25 mouse cellular contexts compared by ENCODE assay signal in genomic region chr9:31859446-31859845, GRCm38 (mm10). TPM values are rescaled to one million over a fixed set of nuclear protein-coding genes. Genes with fewer than 3 reads are reported as not detected.
"Had no signal": no experiment of that assay in that cellular context is flagged by ENCODE, and none has a peak within 500 bp of the region (broad histone marks: within the 10 kb centered on the region; RNA-seq: fewer than 3 reads in every experiment).

No protein-coding gene starts in this region.

- H3K36me3 ChIP-seq: heart, embryonic 10.5 days; heart, embryonic 12.5 days; hindbrain, embryonic 13.5 days; hindbrain, embryonic 15.5 days; kidney, embryonic 15.5 days; limb, embryonic 12.5 days; liver, embryonic 13.5 days had no signal

- H3K4me3 ChIP-seq: liver, embryonic 13.5 days had no signal

- H3K27ac ChIP-seq: hindbrain, embryonic 13.5 days; hindbrain, embryonic 15.5 days; hindbrain, postnatal 0 days; kidney, embryonic 15.5 days; kidney, postnatal 0 days; limb, embryonic 12.5 days; liver, embryonic 13.5 days had no signal

- H3K9ac ChIP-seq: heart, embryonic 12.5 days; kidney, embryonic 15.5 days; liver, embryonic 13.5 days had no signal

- H3K4me1 ChIP-seq: heart, embryonic 12.5 days; liver, embryonic 13.5 days had no signal

- DNase-seq: gastrocnemius, postnatal 14 days; gastrocnemius, postnatal 36 days; heart, adult 18-20 months; heart, postnatal 36 days; kidney, adult 11 months; kidney, adult 2 months; kidney, adult 9 months; kidney, postnatal 25 days; layer of hippocampus, adult 9-11 months; layer of hippocampus, postnatal 36 days; liver, embryonic 13.5 days had no signal

- H3K9me3 ChIP-seq: heart, embryonic 10.5 days; heart, embryonic 12.5 days; hindbrain, embryonic 13.5 days; hindbrain, embryonic 15.5 days; kidney, embryonic 15.5 days; limb, embryonic 12.5 days; liver, embryonic 13.5 days had no signal

RNA-seq across cellular contexts. Expression of gene Barx2, which starts 53.8 kb away (rescaled TPM):
- total RNA-seq: heart, postnatal 10 days; heart, postnatal 36 days; hematopoietic stem cell, adult 5-6 weeks had no signal
- polyA plus RNA-seq: heart, embryonic 12.5 days; heart, embryonic 14.5 days; heart, embryonic 16.5 days; hindbrain, embryonic 11.5 days; hindbrain, embryonic 13.5 days; liver, embryonic 11.5 days; liver, embryonic 13.5 days had no signal
